Mouse (Mus musculus) midbrain, embryonic 16.5 days (tissue): ENCODE measurements around the gene Snd1. TPM values are rescaled to one million over a fixed set of nuclear protein-coding genes. Genes with fewer than 3 reads are reported as not detected.

Experiments used
- ATAC-seq: fragments of 200-750 bp; cut with Nextera tagmentation; 2 replicates; pipeline ENCODE4 v1.8.0; 2017; ENCODE audit warnings: moderate TSS enrichment
- H3K27ac ChIP-seq: fragments of 300-500 bp; sonication (generic); 2 replicates; pipeline ENCODE4 v1.5.1; 2014; ENCODE audit warnings: mild to moderate bottlenecking, low read length, mixed read lengths
- H3K27me3 ChIP-seq: fragments of 300-500 bp; sonication (generic); 2 replicates; pipeline ENCODE4 v1.6.1; 2014; ENCODE audit warnings: low read depth, low read length, mixed read lengths; ENCODE audit not compliant: control insufficient read depth, insufficient read depth
- H3K36me3 ChIP-seq: fragments of 300-500 bp; sonication (generic); 2 replicates; pipeline ENCODE4 v1.6.1; 2014; ENCODE audit warnings: mild to moderate bottlenecking, low read length, moderate library complexity, mixed read lengths; ENCODE audit not compliant: control insufficient read depth, insufficient read depth
- H3K4me1 ChIP-seq: fragments of 300-500 bp; sonication (generic); 2 replicates; pipeline ENCODE4 v1.6.1; 2014; ENCODE audit warnings: mild to moderate bottlenecking, low read length, mixed read lengths; ENCODE audit not compliant: control insufficient read depth, insufficient read depth
- H3K4me2 ChIP-seq: fragments of 300-500 bp; sonication (generic); 2 replicates; pipeline ENCODE4 v1.6.1; 2014; ENCODE audit warnings: mild to moderate bottlenecking, low read length, mixed read lengths
- H3K4me3 ChIP-seq: fragments of 300-500 bp; sonication (generic); 2 replicates; pipeline ENCODE4 v1.5.1; 2014; ENCODE audit warnings: low read depth, mild to moderate bottlenecking, low read length, moderate library complexity, mixed read lengths
- H3K9ac ChIP-seq: fragments of 300-500 bp; sonication (generic); 2 replicates; pipeline ENCODE4 v1.6.1; 2014; ENCODE audit warnings: low read depth, low read length, mixed read lengths
- H3K9me3 ChIP-seq: fragments of 300-500 bp; sonication (generic); replicated peaks from 2 replicates; pipeline ENCODE4 v1.6.1; 2014; ENCODE audit warnings: mild to moderate bottlenecking, low read length, mixed read lengths; ENCODE audit not compliant: control insufficient read depth, poor library complexity, severe bottlenecking
- WGBS: fragments of 180-500 bp; shearing (Covaris S2); extraction: QIAGEN DNeasy Blood & Tissue Kit; methylation state at CpG from one replicate; pipeline ENCODE4 v1.1.7; 2014; 5-methylcytosine and 5-hydroxymethylcytosine counted together
- polyA plus RNA-seq: library from polyadenylated mRNA; unstranded; fragments of >200 nt; fragmentation: Nextera tagmentation; extraction: Ambion mirVana; gene quantifications from 2 replicates; pipeline ENCODE4 v1.2.1, GENCODE M21; 2015

The Snd1 gene
- polyA plus RNA-seq, 1 experiment from 2014 or later = 82.8 TPM

GRCm38 (mm10) chr6:28931636-28932327 is 456.8 kb downstream of the Snd1 start:
- H3K27ac ChIP-seq = no peak overlapping the region
- H3K4me2 ChIP-seq = peak overlapping the region; percentile 59
- no peaks in the 10 kb centered on the region for H3K9me3 ChIP-seq
- H3K4me3 ChIP-seq = peak overlapping the region; percentile 24; the same call in 1 of the 2 replicates
- peaks cover 17% of the 10 kb centered on the region for H3K4me1 ChIP-seq
- ATAC-seq = peak; percentile 68
- no peaks in the 10 kb centered on the region for H3K36me3 ChIP-seq
- H3K9ac ChIP-seq = no peak overlapping the region
- H3K27me3 ChIP-seq = no peaks in the 10 kb centered on the region
- 8% methylated on average over 9 of the region's 13 CpGs for WGBS

GRCm38 (mm10) chr6:28932328-28932937 is 457.5 kb downstream of the Snd1 start:
- Histone ChIP-seq H3K9me3 (no peaks in the 10 kb centered on the region), H3K27ac (no peak overlapping the region), H3K4me3 (peak overlapping the region; percentile 24), H3K9ac (peak overlapping the region; percentile 28; the same call in 1 of the 2 replicates), H3K27me3 (no peaks in the 10 kb centered on the region), H3K4me1 (peaks cover 17% of the 10 kb centered on the region), H3K4me2 (peak overlapping the region; percentile 59), H3K36me3 (no peaks in the 10 kb centered on the region)
- peak; percentile 71 for ATAC-seq
- WGBS = 3% methylated on average over 19 of the region's 19 CpGs

- H3K36me3 ChIP-seq = no peaks in the 10 kb centered on the region
- no peak overlapping the region for H3K4me2 ChIP-seq
- no peak overlapping the region for H3K4me3 ChIP-seq
- H3K27ac ChIP-seq = no peak overlapping the region
- no peak for ATAC-seq
- peaks cover 17% of the 10 kb centered on the region for H3K4me1 ChIP-seq
- H3K27me3 ChIP-seq = no peaks in the 10 kb centered on the region
- no peaks in the 10 kb centered on the region for H3K9me3 ChIP-seq
- WGBS = 88% methylated on average over 7 of the region's 7 CpGs
- H3K9ac ChIP-seq = no peak overlapping the region
Measured at GRCm38 (mm10) chr6:28935736-28936135, 460.8 kb downstream of the Snd1 start.

- no peak for ATAC-seq
- Histone ChIP-seq H3K4me3 (no peak overlapping the region), H3K36me3 (no peaks in the 10 kb centered on the region), H3K4me2 (no peak overlapping the region), H3K9ac (no peak overlapping the region), H3K27ac (no peak overlapping the region), H3K4me1 (no peaks in the 10 kb centered on the region), H3K27me3 (no peaks in the 10 kb centered on the region), H3K9me3 (no peaks in the 10 kb centered on the region)
- 67% methylated on average over 9 of the region's 9 CpGs for WGBS
Measured at GRCm38 (mm10) chr6:28947254-28947653, 472.3 kb downstream of the Snd1 start.

- Histone ChIP-seq H3K36me3 (no peaks in the 10 kb centered on the region), H3K27me3 (no peaks in the 10 kb centered on the region), H3K9me3 (no peaks in the 10 kb centered on the region), H3K4me1 (no peaks in the 10 kb centered on the region), H3K9ac (no peak overlapping the region), H3K27ac (no peak overlapping the region), H3K4me3 (no peak overlapping the region), H3K4me2 (no peak overlapping the region)
- ATAC-seq = no peak
- WGBS = 20% methylated on average over 12 of the region's 12 CpGs
Measured at GRCm38 (mm10) chr6:28949269-28949668, 474.3 kb downstream of the Snd1 start.

- H3K4me1 ChIP-seq = no peaks in the 10 kb centered on the region
- H3K27ac ChIP-seq = no peak overlapping the region
- no peak overlapping the region for H3K9ac ChIP-seq
- no peaks in the 10 kb centered on the region for H3K36me3 ChIP-seq
- no peak overlapping the region for H3K4me3 ChIP-seq
- H3K27me3 ChIP-seq = no peaks in the 10 kb centered on the region
- no peak overlapping the region for H3K4me2 ChIP-seq
- no peaks in the 10 kb centered on the region for H3K9me3 ChIP-seq
- 13% methylated on average over 11 of the region's 11 CpGs for WGBS
- no peak for ATAC-seq
Measured at GRCm38 (mm10) chr6:28955581-28955980, 480.6 kb downstream of the Snd1 start.

GRCm38 (mm10) chr6:28957486-28957885 is 482.5 kb downstream of the Snd1 start:
- ATAC-seq = no peak
- Histone ChIP-seq H3K27me3 (no peaks in the 10 kb centered on the region), H3K9ac (no peak overlapping the region), H3K4me3 (no peak overlapping the region), H3K27ac (no peak overlapping the region), H3K4me2 (no peak overlapping the region), H3K4me1 (no peaks in the 10 kb centered on the region), H3K36me3 (no peaks in the 10 kb centered on the region), H3K9me3 (no peaks in the 10 kb centered on the region)
- WGBS = 82% methylated on average over 10 of the region's 10 CpGs

- WGBS = 61% methylated on average over 5 of the region's 5 CpGs
- H3K27me3 ChIP-seq = no peaks in the 10 kb centered on the region
- no peaks in the 10 kb centered on the region for H3K4me1 ChIP-seq
- no peaks in the 10 kb centered on the region for H3K9me3 ChIP-seq
- H3K36me3 ChIP-seq = no peaks in the 10 kb centered on the region
- no peak overlapping the region for H3K27ac ChIP-seq
- H3K4me3 ChIP-seq = no peak overlapping the region
- H3K4me2 ChIP-seq = no peak overlapping the region
- ATAC-seq = no peak
- H3K9ac ChIP-seq = no peak overlapping the region
Measured at GRCm38 (mm10) chr6:28963178-28963577, 488.2 kb downstream of the Snd1 start.

- no peak for ATAC-seq
- Histone ChIP-seq H3K9me3 (no peaks in the 10 kb centered on the region), H3K27me3 (no peaks in the 10 kb centered on the region), H3K36me3 (no peaks in the 10 kb centered on the region), H3K4me1 (no peaks in the 10 kb centered on the region), H3K4me3 (no peak overlapping the region), H3K27ac (no peak overlapping the region), H3K4me2 (no peak overlapping the region), H3K9ac (no peak overlapping the region)
- 68% methylated on average over 8 of the region's 8 CpGs for WGBS
Measured at GRCm38 (mm10) chr6:28965264-28965663, 490.3 kb downstream of the Snd1 start.
